Mouse (Mus musculus) C2C12 (cell line): ENCODE data around the gene Sobp.

ENCODE experiments used
- CTCF ChIP-seq: IDR thresholded peaks from one replicate; pipeline ENCODE4 v1.5.1; 2011; ENCODE audit not compliant: control insufficient read depth, insufficient read depth, insufficient read length
- MAX ChIP-seq: IDR thresholded peaks from one replicate; pipeline ENCODE4 v1.6.1; 2011; ENCODE audit warnings: mild to moderate bottlenecking, control low read depth
- MYOD1 ChIP-seq: IDR thresholded peaks from one replicate; pipeline ENCODE4 v1.6.1; 2011; ENCODE audit warnings: low read depth; ENCODE audit not compliant: control insufficient read depth, insufficient read length

DNA sequence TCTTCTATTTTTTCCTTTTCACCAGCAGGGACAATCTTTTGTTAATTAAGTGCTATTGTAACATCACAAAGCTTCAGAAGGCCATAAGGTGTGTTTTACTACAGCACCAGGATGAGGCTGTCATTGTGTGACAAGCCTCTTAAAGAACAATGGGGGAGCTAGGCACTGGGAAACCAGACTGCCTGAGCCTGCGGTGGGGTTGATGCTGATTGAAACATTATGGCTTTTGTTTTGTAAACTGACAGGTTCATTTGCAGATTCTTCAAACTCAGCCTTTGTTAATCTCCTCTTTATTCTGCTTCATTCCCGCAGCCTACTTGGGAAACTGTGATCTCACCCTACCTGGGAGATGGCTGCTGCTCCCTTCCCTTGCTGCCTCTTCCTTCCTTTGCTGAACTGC is 206.0 kb downstream of the Sobp start:
- TF ChIP-seq CTCF: no peak
- TF ChIP-seq MAX: no peak
- no peak for TF ChIP-seq MYOD1
